Mouse (Mus musculus): ENCODE measurements around the gene Nrip2.
"Not testable (repeated sequence)": the region's sequence is repeated elsewhere in the genome, so short reads cannot be mapped to it uniquely, and the experiment has no call there.

The Nrip2 gene

DNA sequence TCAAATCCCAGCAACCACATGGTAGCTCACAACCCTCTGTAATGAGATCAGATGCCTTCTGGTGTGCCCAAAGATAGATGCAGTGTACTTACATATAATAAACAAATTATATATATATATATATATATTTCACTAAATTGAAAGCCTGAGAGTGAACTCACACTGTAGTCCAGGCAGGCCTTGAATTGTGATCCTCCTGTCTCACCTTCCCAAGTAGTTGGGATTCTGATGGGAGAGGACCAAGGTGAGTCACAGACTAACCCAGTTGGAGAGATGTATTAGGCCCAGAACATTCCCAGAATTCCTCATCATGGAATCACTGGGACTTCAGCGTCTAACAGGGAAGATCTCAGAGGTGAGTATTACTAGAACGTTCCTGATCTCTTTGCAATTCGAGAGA lies at the start of gene Nrip2:
TSS of gene Nrip2 (plus strand) at position 301 of the 400 bp plus-strand sequence.
- DNase-seq (ENCODE audit: low read depth, low spot score), result no peak

DNA sequence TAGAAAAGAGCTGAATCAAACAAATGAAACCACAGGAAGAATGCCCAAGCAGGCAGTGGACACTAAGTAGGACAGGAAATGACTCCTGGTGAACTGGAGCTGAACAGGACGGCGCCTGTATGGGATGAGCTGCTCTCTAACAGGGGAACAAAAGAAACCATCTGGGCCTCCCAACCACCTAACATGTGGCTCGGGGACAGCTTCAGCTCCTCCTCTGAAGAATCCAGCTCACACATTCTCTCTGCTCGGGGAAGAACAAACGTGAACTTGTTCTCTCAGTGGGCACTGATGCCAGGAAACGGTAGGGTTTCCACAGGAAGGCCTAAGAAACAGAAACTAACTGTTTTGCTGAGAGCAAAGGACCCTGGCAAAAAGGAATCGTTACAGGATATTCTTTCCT lies 49.4 kb upstream of the Nrip2 start:
- DNase-seq (ENCODE audit: low read depth, low spot score), result no peak

DNA sequence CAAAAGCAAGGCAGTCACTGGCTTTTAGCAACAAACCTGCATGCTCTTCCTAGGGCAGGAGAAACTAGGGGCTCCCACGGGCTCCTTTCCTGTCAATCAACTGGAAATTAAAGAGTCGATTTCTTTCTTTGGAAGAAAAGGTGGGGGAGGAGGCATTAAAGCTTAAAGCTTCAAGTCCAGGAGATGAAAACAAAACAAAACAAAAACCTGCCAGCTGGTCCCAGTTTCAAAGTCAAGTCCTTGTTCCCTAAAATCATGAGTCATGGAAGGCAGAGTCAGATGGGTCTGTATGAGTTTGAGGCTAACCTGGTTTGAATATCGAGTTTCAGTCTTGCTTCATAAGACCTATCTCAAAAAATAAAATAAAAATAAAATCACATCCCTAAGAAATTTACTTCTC lies 45.0 kb upstream of the Nrip2 start:
- no peak for DNase-seq (ENCODE audit: low read depth, low spot score)

DNA sequence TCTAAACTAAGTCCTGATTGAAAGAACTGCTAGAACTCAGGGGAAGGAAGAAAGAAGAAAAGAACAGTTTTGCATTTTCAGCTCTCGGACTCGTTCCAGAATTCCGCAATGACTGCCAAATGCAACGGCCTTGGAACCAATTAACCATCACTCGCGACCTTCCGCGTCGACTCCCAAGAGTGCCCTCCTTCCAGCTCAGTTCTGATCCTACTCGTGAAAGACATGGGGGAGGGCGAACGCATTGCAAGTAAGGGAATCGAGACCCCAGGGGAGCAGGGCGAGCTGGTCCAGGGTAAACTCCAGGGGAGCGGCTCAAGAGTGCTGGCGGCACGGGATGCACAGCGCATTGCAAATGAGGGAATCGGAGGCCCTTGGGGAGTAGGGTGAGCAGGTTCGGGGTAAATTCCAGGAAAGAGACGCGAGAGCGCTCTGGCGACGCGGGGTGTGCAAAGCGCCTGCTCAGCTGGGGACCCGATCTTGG lies 43.9 kb upstream of the Nrip2 start:
- DNase-seq (ENCODE audit: low read depth, low spot score), result no peak

DNA sequence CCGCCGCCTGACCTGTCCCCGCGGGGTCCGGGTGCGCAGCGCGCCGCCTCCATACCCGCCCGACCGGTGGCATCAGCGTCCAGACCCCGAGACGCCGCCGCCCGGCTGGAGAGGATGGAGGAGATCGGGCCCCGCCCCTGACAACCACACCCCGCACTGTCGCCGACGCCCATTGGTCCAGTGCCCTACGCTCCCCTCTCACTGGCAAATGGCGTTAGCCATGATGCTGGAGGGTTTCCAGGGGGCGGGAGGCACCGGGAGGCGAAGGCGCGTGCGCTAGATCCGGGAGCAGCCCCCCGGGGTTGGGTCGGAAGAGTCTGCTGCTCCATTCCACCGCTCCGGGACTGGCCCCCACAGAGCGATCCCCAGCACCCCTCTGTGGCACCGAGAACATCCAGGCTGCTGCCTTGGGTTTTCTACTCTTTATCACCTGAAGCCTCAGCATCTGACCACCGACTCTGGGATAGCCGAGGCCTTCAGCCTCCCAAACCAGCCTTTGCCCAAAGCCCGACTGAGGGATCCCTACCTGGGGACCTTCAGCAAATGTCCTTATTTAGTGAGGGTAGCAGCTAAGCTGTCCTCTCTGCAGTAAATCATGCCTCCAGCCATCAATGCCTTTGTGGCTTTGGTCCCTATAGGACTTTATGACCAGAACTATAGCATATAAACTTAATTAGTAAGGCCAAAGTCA lies 43.2 kb upstream of the Nrip2 start, which contains the start of gene Tulp3:
TSS of gene Tulp3 (minus strand) at position 126 of the 691 bp plus-strand sequence.
- DNase-seq (ENCODE audit: low read depth, low spot score), result peak; percentile 70

DNA sequence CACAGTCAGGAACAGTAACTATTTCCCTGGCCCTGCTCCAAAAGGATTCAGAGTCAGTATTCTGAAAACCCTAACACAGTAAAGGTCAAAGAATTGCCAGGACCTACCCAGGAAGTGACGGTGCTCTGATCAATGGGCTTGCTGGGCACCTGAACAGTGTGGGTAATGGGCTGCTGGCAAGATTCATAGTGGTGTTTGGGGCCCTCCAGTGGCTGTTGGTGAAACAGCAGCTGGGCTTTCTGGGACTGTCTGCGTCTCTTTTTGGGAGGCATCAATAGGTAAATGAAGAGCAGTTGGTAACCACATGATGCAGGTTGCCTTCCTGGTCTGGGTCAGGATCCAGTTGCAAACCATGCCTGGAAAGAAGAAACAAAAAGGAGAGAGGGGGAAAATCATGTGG lies 40.1 kb upstream of the Nrip2 start:
- no peak for DNase-seq (ENCODE audit: low read depth, low spot score)

DNA sequence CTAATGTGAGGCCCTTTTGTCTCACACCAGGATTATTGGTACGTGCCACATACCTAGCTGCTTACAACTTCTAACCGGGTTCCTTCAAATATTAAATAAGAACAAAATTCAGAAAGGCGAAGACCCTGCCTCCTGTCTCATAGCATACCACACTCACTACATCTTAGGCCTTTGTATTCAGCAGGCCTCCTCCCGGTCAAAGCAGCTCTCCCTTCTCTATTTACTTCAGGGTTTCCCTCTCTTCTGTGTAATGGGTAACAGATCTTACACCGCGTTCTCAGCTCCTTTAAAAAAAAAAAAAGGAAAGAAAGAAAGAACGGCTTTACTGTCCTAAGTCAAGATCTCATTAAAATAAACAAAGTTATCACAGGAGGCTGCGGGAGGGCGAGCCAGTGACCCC lies 37.2 kb upstream of the Nrip2 start:
- no peak for DNase-seq (ENCODE audit: low read depth, low spot score)

DNA sequence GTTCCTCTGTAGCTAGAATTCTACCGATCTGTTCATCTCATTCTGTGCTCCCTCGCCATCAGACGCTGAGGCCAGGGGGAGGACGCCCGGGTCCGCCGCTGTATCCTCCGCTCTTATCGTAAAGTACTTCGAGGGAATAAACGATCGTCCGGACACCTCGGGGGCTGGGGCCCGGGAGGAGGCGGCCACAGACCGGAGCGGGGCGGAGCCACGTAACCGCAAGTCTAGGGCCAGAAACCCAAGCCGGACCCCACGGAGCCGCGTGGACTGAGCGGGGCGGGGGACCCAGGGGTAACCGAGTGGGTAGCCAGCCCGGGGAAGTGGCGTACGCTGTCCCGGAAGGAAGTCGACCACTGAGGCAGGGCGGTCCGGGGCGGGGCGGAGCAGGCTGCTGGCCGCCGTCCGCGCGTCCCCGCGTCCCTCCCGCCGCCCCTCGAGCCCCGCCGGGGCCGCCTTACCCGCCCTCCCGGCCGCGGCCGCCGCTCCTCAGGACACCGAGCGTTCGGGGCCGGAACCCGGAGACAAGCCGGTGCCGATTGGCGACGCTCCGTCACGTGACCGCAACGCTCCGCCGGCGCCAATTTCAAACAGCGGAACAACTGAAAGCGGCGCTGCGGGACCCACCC lies 36.6 kb upstream of the Nrip2 start, which contains the start of the genes Rhno1 and Foxm1:
TSS of gene Rhno1 (minus strand) at position 531 of the 626 bp plus-strand sequence.
TSS of gene Foxm1 (plus strand) at position 587 of the 626 bp plus-strand sequence.
- no peak for DNase-seq (ENCODE audit: low read depth, low spot score)

DNA sequence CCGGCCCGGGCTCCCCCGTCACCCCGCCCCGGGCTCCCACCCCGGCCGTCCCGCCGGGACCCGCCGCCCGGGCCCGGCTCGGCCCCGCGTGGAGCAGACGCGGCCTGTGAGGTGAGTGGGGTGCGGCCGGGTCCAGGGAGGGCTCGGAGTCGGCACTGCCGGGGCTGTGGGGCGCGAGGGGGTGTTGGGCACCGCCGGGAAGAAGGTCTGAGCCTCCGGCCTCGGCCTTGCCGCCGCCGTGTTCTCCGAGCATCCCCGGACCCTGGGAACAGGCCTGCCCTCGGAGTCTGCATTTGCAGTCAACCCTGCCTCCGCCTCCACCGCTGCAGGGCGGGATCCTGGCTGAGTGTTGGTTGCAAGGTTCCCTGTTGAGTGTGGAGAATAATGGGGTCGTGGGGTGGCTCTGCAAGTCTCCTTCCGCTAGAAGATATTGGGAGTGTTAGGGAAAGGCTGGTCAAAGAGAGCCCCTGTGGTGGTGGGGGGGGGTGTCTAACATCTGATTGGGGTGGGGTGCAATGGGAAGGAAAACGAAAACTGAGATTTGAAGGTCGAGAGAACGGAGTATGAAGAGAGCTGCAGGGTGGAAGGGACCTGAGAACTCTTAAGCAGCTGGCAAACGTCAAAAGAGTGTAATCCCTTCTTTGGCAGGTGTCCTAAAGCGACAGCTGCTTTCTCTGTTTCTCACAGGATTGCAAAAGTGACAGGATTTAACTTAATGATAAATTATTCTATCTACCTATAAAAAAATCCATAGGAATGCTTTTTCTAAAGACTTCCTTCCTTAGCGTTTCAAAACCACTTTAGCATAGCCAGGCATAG lies 35.9 kb upstream of the Nrip2 start:
- DNase-seq (ENCODE audit: low read depth, low spot score), result no peak

DNA sequence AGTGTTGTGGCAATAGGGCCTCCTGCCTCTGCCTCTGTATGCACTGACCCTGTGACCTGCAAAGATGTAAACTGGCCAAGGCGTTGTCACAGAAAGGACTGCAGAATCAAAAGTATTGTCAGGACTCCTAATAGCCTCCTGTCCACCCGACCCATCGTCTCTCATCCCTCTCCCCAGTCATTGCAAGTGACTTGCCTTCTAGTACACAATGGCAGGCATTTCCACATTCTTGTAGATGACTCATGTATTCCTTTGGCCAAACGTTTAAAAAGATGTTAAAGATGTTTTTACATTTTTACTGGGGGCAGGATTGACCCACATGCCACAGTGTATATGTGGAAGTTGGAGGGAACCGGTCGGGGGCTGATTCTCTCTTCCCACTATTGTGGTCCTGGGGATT lies 34.4 kb upstream of the Nrip2 start:
- DNase-seq (ENCODE audit: low read depth, low spot score), result no peak

DNA sequence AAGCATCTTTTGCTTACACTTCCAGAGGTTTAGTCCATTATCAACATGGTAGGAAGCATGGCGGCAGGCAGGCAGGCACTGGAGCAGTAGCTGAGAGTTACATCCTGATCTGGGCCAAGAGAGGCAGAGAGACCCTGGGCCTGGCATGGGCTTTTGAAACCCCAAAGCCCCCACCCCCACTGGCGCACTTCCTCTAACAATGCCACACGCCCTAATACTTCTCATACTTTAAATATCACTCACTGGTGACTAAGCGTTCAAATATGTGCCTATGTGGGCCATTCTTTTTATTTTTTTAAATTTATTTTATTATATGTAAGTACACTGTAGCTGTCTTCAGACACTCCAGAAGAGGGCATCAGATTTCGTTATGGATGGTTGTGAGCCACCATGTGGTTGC lies 32.6 kb upstream of the Nrip2 start:
- no peak for DNase-seq (ENCODE audit: low read depth, low spot score)

DNA sequence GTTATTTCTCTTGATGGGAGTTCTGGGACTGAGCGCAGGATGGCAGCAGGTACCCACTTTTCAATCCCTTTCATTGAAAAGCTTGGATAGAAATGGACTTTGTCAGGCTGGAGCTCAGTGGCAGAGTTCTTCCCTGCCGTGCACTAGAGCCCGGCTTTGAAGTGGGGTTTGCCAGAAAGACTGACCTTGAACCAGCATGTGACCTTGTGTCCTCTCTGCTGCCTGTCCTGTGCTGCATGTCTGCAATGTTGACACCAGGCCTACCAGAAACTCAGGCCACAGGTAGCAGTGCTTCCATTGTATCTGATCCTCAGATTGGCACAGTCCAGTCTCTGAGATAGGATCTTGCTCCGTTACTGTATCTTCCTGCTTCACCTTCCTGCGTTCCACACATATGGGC lies 29.1 kb upstream of the Nrip2 start:
- no peak for DNase-seq (ENCODE audit: low read depth, low spot score)

DNA sequence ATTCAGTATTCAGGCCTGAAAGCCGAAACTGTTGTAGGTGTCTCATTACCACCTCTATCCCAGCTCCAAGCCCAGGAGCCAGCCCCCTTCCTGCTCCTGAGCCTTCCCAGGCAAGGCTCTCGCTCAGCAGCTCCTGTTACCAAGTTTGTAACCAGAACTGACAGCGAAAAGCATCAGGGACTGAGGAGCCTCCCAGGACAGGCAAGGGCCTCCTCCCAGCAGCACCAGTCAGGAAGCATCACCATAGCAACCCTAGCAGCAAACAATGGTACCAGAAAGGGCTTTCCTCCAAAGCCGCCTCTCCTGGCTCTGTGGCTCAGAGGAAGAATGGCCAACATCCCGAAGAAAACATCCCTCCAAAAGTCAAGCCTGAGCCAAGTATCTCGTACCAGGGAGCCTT lies 23.9 kb upstream of the Nrip2 start, which contains the start of the genes Tex52 and Gm44596:
TSS of gene Tex52 (plus strand) at position 265 of the 400 bp plus-strand sequence.
TSS of gene Gm44596 (plus strand) at position 312 of the 400 bp plus-strand sequence.
- no peak for DNase-seq (ENCODE audit: low read depth, low spot score)

DNA sequence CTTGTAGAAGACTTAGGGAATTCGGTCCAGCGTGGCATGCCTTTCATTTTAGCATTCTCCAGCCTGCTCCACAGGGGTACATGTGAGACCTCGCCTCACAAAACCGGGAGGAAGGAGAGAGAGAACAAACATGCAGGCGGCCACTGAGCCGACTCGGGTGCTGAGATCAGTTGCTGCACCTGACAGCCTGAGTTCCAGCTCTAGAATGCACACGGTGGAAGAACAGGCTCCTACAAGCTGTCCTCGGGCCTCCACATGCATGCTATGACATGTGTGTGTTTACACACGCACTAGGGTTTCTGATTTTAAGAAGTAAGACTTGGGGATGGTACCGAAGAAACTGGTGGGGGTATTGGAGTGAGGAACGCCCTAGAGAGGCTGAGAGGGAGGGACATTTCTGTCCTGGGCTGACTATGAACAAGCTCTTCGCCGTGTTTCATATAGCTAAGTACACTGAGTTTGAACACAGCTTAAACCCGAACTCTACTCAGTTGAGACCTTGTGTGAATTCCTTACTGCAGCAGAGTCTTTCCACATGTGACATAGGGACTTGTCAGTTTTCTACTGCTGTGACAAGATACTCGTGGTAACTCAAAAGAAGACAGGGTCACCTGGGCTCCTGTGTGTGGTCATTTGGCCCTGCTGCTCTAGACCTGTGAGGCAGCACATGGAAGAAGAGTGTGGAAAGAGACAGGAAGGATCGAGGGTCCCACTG lies 22.6 kb upstream of the Nrip2 start:
- no peak for DNase-seq (ENCODE audit: low read depth, low spot score)

DNA sequence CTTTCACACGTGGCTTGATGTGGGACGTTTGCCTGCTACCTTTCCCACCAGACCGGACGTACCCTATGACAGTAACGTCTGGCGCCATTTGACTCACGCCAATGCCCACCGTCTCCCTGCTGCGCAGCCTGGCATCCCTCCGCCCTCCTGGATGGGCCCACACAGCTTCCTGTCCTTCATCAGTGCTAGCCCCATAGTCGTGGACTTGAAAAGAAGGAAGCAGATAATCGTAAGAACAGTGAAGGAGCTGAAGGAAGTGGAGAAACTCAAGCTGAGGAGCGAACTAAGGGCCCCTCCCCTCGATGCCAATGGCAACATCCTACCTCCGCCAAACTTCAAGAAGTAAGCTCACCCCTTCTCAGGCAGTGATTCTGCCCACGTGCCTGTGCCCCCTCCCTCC lies 19.5 kb upstream of the Nrip2 start:
- no peak for DNase-seq (ENCODE audit: low read depth, low spot score)

DNA sequence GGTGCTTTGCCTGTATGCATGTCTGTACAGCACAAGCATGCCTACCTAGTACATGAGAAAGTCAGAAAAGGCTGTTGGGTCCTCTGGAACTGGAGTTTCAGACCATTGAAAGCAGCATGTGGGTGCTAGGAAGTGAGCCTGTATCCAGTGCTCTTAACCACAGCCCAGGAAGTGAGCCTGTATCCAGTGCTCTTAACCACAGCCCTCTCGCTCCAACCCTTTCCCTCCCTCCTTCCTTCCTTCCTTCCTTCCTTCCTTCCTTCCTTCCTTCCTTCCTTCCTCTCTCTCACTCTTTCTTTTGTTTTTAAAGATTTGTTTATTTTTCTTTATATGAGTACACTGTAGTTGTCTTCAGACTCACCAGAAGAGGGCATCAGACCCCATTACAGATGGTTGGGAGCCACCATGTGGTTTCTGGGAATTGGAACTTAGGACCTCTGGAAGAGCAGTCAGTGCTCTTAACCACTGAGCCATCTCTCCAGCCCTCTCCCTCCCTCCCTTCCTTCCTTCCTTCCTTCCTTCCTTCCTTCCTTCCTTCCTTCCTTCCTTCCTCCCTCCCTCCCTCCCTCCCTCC lies 18.4 kb upstream of the Nrip2 start:
- DNase-seq (ENCODE audit: low read depth, low spot score), result not testable (repeated sequence)

DNA sequence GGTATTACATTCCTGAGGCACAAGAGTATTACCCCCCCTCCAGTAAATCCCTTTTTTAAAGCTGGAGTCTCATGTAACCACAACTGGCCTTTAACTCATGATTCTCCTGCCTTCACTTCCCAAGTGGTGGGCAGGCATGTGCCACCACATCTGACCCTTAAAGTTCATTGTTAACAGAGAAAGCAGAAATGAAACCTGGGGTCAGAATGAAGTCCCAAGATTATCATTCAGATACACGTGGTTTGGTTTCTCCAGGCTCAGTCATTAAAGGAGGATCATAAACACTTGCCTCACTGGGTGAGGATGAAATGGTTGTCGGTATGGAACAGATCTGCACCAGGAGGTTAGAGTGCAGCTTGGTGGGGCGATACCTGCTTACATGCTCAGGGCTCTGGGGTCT lies 17.8 kb upstream of the Nrip2 start:
- no peak for DNase-seq (ENCODE audit: low read depth, low spot score)

DNA sequence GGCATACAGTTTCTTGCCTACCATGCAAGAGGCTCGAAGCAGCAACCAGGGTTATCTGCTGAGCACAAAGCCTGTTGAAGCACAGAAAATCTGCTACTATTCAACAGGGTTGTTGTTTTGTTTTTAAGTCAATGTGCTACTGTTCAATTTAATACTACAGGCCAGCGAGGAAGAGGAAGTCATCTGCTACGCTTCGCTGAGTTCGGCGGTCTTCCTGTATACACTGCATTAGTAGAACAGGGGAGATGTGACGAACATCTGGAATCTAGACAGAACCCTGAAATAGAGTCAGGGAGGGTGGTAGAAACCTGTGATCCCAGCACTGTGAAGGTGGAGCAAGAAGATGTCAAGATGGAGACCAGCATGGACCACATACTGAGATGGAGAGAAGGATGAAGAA lies 15.3 kb upstream of the Nrip2 start:
- DNase-seq (ENCODE audit: low read depth, low spot score), result no peak

DNA sequence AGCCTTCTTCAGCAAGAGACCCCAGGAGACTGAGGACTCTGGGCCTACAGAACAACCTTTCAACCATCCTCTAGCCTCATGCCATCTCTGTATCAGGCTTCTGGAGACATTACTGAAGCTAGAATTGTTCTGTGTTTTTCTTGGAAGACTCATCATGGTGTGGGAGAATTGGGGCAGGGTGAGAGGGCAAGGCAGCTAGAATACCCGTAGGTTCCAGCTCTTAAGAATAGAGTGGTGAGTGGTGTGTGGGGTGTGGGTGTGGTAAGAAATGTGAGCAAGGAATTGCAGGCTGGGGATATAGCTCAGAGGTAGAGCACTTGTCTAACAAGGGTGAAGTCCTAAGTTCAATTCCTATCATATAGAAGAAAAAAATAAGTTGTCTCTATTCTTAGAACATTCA lies 14.1 kb upstream of the Nrip2 start:
- DNase-seq (ENCODE audit: low read depth, low spot score), result no peak

DNA sequence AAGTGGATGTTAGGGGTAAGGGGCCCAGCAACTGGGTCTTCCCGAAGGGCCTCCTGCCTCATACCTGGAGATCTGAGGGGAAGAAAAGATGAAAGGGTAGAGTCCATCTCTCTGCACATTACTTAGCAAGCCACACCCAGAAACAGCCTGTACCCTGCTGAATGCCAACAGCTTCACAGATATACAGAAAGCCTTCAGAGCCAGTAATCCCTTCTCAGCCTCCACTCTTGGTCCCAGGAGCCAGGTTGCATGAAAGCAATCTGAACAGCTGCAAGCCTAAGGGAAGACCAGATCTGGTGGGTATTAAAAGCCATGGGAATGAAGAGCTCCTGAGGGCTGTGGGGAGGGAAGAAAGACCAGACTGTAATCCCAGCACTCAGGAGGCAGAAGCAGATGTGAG lies 9.9 kb upstream of the Nrip2 start:
- no peak for DNase-seq (ENCODE audit: low read depth, low spot score)

DNA sequence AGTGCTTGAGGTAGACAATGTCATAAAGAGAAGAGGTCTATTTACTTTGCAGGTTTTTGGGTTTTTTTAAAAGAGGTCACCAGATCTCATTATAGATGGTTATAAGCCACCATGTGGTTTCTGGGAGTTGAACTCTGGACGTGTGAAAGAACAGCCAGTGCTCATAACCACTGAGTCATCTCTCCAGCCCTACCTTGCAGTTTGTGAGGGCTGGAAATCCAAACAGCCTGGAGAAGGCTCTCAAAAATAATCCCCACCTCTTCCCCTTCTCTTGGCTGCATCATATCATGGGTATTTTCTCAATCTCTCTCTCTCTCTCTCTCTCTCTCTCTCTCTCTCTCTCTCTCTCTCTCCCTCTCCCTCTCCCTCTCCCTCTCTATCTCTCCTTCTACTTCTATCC lies 8.4 kb upstream of the Nrip2 start:
- no peak for DNase-seq (ENCODE audit: low read depth, low spot score)
